Mouse (Mus musculus) activated CD4-positive, CD25-positive, alpha-beta regulatory T cell, adult 4 months (primary cell): ENCODE data around the gene Nphp3. TPM values are rescaled to one million over a fixed set of nuclear protein-coding genes. Genes with fewer than 3 reads are reported as not detected.
A peak's percentile ranks its signal among the peaks of the same experiment; 100 is the strongest.

Experiments used
- ATAC-seq: one replicate; pipeline ENCODE4 v1.8.0; 2017
- polyA plus RNA-seq, 2 experiments: library from polyadenylated mRNA; unstranded; fragments of 100-300 nt; shearing (Covaris generic); gene quantifications; one replicate each; pipeline ENCODE4 v1.2.1; 2017

The Nphp3 gene
- polyA plus RNA-seq, result under 1 TPM; 0.23 to 0.82 TPM

GRCm38 (mm10) chr9:104001921-104002859, at the start of gene Nphp3:
TSS of gene Nphp3 (plus strand) at chr9:104002544.
- ATAC-seq, result peak; percentile 93

DNA sequence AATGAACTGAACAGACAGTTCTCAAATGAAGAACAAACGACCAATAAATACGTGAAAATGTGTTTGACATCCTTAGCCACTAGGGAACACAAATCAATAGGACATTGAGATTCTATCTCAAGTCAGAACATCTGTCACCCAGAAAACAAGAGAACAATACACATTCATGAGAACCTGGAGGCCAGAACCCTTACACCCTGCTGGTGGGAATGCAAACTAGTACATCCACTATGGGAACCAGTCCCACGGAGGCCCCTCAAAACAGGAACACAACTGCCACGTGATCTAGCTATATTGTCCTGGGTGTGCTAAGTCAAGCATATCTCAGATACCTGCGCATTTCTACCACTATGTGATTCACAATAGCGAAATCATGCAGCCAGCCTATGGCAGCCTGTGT, 43.6 kb upstream of the Nphp3 start:
- ATAC-seq, result peak; percentile 88

DNA sequence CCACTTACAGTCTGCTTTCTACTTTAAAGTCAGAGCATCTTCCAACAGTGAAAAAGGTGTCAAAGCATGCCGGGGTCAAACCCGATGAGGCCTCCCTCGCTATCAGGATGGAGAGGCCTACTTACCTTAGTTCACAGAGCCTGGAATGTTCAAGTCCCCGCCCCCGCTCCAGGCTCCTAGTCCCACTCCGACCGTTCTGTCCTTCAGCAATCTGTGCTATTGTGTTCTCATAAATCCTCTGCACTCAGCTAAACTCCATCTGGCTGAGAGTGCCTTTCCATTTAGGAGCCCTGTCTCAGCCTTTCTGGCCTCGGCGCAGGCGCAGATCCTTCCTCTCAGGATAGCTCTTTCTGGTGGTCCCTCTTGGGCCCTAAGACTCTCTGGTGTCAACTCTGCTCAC, 42.4 kb upstream of the Nphp3 start:
- ATAC-seq, result no peak

- ATAC-seq, result peak; percentile 57
These were observed 5.8 kb upstream of the Nphp3 start for GRCm38 (mm10) chr9:103996496-103996895.

DNA sequence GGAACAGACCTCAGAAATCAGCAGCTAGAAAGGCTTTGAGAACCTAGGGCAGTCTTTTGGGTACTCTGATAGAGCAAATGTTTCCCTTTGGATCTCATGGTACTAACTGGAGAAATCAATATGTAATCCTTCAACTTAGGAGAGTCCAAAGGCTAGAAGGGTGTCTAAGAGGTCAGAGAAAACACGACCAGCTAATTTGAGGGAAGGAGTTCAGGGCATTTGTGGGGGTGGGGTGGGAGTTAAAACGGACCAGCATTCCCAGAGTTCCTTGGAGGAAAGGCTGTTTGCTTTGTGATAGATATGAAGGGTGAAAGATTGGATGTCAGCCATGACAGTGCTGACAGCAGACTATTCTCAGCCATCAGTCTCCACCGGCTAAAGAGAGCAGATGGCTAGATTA, 1.7 kb upstream of the Nphp3 start:
- ATAC-seq, result no peak

DNA sequence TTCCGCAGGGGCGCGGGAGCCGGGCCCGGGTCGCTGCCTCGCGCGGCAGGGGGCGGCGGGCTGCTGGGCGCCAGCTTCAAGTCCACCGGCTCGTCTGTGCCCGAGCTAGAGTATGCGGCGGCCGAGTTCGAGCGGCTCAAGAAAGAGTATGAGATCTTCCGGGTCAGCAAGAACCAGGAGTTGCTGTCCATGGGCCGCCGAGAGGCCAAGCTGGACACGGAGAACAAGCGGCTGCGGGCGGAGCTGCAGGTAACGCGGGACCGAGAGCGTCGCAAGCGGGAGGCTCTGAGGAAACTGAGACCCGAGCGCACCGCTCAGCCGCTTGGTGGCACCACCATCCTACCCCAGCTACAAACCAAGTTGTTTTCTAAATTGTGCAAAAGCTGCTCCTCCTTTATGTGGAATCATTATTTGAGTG, 578 bp downstream of the Nphp3 start:
- ATAC-seq, result peak; percentile 26

GRCm38 (mm10) chr9:104014526-104014925, 12.2 kb downstream of the Nphp3 start:
- ATAC-seq, result no peak

GRCm38 (mm10) chr9:104021026-104021425, 18.7 kb downstream of the Nphp3 start:
- no peak for ATAC-seq

- ATAC-seq, result no peak
These were observed 24.8 kb downstream of the Nphp3 start for GRCm38 (mm10) chr9:104027186-104027585.

- ATAC-seq, result no peak
These were observed 27.5 kb downstream of the Nphp3 start for GRCm38 (mm10) chr9:104029861-104030260.

DNA sequence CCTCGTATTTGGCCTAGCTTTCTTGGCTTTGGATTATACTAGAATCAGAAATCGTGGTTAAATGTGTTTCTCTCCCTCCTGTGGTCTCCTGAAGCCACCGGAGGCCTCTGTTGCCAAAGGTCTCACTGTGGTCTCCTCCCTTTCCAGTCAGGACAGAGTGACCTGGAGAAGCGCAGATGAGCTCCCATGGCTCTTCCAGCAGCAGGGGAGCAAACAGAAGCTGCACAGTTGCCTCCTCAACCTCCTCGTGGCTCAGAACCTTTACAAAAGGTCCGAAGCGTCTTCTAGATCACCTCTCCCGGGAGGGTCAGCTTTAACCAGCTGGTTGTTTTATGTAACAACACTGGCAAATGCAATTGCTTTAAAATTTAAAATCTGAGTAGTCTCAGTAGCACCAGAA, 31.9 kb downstream of the Nphp3 start:
- ATAC-seq, result no peak

DNA sequence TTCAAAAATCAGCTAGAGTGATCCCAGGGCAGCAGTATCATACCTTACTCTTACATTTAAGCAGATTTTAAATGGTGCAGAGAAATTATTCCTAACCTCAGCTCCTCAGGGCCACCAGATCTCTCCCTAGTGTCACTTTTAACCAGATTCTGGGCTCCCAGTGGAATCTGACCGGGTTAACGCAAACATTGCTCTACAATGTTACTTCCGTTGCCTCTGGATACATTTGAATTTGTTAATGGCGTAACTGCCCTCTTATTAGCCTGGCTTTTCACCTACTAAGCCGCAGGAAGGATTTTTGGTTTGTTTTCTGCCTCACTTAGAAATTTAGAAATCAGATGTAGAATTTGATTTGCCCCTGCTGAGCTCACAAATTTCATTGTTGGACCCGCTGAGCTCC, 32.4 kb downstream of the Nphp3 start:
- no peak for ATAC-seq

DNA sequence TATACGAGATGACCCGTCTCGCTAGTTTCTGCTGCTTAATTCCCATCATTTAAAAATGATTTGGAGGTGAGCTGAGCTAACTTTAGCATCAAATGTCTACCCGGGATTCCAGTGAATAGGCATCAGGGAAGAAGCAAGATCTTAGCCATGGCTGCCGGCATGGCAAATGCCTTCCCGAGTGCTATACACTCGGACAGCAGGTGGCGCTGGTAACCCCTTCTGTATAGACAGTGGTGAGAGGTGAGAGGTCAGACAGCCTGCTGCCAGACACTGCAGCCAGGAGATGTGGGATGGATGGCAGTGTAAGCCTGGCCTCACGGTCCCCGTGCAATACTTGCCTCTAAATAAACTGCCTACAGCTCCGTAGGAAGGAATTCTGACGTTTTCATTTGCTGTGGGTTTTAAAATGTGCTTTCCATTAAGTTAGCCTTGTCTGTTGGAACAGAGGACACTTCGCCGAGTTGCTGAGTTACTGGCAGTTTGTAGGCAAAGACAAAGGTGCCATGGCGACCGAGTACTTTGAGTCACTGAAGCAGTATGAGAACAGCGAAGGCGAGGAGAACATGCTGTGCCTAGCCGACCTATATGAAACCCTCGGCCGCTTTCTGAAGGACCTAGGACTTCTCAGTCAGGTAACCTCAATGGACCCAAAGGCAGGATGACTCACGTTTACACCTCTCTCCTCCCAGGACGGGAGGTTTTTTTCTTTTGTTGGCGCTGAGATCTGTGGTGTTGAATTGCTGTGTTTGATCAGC, 33.1 kb downstream of the Nphp3 start:
- peak; percentile 71 for ATAC-seq

DNA sequence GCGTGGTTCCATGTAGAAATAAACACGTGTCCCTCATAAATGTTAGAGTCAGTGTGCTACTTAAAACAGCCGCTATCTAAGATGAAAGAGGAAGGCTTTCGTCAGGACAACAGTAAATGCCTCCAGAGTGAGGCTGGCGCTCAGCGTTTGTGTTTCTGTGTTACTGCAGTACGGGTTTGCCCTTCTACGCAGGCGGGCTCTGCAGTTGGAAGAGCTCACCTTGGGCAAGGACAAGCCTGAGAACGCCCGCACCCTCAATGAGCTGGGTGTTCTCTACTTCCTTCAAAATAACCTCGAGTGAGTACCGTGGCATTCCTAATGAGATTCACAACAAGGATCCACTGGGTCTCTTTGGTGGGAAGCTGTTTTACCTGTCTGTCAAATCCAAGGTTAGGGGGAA, 35.9 kb downstream of the Nphp3 start:
- no peak for ATAC-seq

DNA sequence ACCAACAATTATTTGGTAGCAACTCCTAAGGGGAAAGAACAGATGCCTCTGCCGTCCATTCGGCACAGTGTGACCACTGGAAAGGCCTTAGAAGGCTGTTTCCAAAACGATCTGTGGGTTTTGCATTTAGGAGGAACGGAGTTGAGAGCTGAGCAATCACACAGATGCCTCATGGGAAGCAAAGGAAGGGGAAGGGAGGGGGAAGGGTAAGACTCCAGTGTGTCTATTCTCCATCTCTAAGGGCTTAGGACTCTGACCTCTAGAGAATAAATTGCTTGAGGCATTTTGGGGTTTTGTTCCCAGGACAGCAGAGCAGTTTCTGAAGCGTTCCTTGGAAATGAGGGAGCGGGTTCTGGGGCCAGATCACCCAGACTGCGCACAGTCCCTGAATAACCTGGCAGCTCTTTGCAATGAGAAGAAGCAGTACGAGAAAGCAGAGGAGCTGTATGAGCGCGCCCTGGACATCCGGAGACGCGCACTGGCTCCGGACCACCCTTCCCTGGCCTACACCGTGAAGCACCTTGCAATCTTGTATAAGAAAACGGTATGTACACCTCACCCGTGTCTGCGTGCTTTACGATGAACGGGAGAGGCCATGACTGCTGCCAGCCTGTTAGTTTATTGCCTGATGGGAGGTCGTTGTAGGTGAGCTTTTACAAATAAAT, 36.8 kb downstream of the Nphp3 start:
- ATAC-seq, result no peak

- ATAC-seq, result no peak
These were observed 37.4 kb downstream of the Nphp3 start for GRCm38 (mm10) chr9:104039742-104040141.

DNA sequence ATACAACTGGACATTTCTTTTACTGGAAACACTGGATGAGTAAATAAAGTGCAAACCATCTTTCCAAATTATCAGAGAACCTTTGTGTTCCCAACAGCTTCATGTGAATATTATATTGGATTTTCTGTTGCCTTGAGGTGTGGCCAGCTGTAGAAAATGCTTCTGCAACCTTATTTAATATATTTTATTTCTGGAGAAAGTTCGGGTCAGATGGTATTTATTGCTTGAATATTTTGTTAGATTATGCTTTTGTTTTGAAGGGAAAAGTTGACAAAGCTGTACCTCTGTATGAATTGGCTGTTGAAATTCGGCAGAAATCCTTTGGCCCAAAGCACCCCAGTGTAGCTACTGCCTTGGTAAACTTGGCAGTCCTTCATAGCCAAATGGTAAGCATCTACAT, 38.0 kb downstream of the Nphp3 start, which contains the start of gene Gm28305:
Gene Gm28305, plus strand, starts transcription at position 301 of the 400 bp plus-strand sequence.
- ATAC-seq, result no peak

DNA sequence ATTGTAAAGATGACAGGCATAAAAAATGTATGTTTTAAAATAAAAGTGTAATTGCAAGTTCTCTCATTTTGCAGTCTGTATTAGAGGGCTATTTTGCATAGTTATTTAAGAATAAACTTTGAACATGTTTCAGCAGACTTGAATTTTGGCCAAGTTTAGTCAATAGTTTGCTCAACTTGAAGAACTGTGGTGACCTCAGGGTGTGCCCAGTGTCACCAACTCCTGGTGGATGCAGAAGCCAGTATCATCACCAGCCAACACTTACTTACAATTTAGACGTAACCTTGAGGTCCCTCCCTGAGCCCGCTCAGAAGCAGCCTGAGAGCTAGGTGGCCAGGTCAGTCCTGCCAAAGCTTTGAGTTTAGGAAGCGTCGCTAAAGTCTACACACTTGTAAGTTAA, 41.3 kb downstream of the Nphp3 start:
- no peak for ATAC-seq

GRCm38 (mm10) chr9:104051028-104051427, 48.7 kb downstream of the Nphp3 start:
- no peak for ATAC-seq

DNA sequence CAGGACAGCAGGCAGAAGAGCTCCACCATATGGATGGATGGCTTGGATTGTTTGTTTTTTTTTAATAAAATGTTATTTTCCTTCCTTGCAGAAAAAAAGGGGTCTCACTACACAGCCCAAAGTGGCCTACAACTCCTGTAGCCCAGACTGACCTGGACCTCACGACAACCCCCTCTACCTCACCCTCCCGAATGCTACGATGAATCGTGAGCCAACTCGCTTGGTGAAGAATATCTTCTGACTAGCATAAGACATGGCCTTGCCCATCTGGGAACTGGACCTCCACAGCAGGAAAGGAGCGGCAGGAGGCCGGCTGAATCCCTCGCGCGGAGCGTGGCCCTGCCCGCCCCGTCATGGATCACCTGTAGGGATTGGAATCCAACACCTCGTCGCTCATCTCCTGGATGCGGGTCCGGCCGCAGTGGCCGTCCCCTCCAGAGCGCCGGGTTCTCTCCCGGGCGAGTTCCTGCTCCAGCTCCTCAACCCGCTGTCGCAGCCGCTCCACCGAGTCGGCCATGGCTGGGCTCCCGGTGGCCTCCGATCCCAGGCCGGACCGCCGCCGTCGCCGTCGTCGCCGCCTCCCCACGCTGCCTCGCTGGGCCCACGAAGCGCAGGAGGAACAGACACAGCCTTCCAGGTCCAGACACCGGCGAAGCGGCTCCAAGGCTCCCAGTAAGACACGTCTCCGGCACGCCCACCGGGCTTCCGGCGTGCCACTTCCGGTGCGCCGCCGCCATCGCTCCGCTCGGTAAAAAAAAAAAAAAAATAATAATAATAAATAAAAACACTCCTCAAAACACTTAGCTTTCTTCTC, 60.3 kb downstream of the Nphp3 start, which contains the start of gene Uba5:
Gene Uba5, minus strand, starts transcription at position 705 of the 814 bp plus-strand sequence.
- peak; percentile 71 for ATAC-seq

DNA sequence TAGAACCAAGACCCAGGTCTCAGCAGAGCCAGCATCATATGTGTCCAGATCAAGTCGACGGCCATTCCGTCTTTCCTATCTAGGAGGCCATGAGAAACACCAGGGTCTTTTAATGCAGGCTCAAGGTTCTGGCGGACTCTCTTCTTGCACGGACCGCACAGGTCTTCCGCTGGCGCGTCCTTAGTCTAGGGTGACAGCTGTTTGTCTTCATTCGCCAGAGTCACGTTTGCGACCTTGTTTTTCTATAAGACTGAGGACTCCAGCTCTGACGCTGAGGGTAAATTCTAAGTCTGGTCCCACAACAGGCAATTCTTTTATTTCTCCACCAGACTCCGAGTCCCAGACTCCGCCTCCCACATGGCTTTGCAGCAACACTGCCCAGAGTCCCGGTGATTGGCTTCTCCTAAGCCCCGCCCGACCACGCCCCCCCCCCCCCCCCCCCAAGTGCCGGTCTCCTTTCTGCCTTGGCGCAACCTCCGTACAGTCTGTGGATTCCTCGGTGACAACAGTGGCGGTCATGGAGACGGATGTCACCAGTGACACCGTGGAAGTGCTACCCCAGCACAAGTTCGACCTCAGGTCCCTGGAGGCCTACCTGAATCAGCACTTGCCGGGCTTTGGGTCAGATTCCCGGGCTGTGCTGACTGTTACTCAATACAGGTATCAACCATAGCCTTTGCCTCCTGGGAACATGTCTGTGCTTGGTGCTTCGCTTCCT, 61.1 kb downstream of the Nphp3 start, which contains the start of gene Acad11:
Gene Acad11, plus strand, starts transcription at position 134 of the 718 bp plus-strand sequence.
- ATAC-seq, result peak; percentile 90
